Mouse (Mus musculus): ENCODE measurements at regions not wholly inside any gene's neighbourhood (a gene's known extent, or its start where the extent isn't known, plus 50 kb on each side); places are given as distances from the start of the nearest gene placed in this dataset.

GRCm38 (mm10) chr8:76346150-76346549 lies 553.1 kb upstream of the Nr3c2 start:
- no peak for TF ChIP-seq CTCF (IDR thresholded peaks at IDR 0.05)
- TF ChIP-seq EP300 (IDR thresholded peaks at IDR 0.05), result no peak
